Mouse (Mus musculus): Measurements from ENCODE around the gene March6. TPM values are rescaled to one million over a fixed set of nuclear protein-coding genes. Genes with fewer than 3 reads are reported as not detected.

Gene March6
- polyA plus RNA-seq, 1 experiment = 24.0 TPM

- TF ChIP-seq CTCF (IDR thresholded peaks at IDR 0.05; ENCODE audit: borderline replicate concordance, control insufficient read depth, extremely low read depth, insufficient read depth, low read length, poor library complexity) (no peak), POLR2A (IDR thresholded peaks at IDR 0.05; ENCODE audit: control insufficient read depth, extremely low read depth, insufficient read depth, low read length, poor library complexity) (no peak)
- H3K27ac ChIP-seq (ENCODE audit: control insufficient read depth, insufficient read depth, low read length) = no peak overlapping the region
- DNase-seq = no peak
- H3K4me1 ChIP-seq (replicated peaks; ENCODE audit: control insufficient read depth, insufficient read depth, low read length) = peaks cover 10% of the 10 kb centered on the region
- no peaks in the 10 kb centered on the region for H3K36me3 ChIP-seq (ENCODE audit: control insufficient read depth, insufficient read depth, low read length)
- no peak overlapping the region for H3K4me3 ChIP-seq (ENCODE audit: control insufficient read depth, insufficient read depth, low read length)
- H3K27me3 ChIP-seq (ENCODE audit: control insufficient read depth, insufficient read depth, low read length) = no peaks in the 10 kb centered on the region
- WGBS = 95% methylated on average over 2 of the region's 2 CpGs
Observed at GRCm38 (mm10) chr15:31537706-31538105, 6.9 kb upstream of the March6 start.

GRCm38 (mm10) chr15:31536051-31536737 lies 5.3 kb upstream of the March6 start:
- Histone ChIP-seq H3K4me3 (ENCODE audit: control insufficient read depth, insufficient read depth, low read length) (no peak overlapping the region), H3K36me3 (ENCODE audit: control insufficient read depth, insufficient read depth, low read length) (no peaks in the 10 kb centered on the region), H3K27me3 (ENCODE audit: control insufficient read depth, insufficient read depth, low read length) (no peaks in the 10 kb centered on the region), H3K27ac (ENCODE audit: control insufficient read depth, insufficient read depth, low read length) (no peak overlapping the region), H3K4me1 (replicated peaks; ENCODE audit: control insufficient read depth, insufficient read depth, low read length) (peaks cover 5% of the 10 kb centered on the region; the same call in 1 of the 2 replicates)
- no peak for DNase-seq
- 48% methylated on average over 7 of the region's 7 CpGs for WGBS
- TF ChIP-seq CTCF (IDR thresholded peaks at IDR 0.05; ENCODE audit: borderline replicate concordance, control insufficient read depth, extremely low read depth, insufficient read depth, low read length, poor library complexity) (no peak), POLR2A (IDR thresholded peaks at IDR 0.05; ENCODE audit: control insufficient read depth, extremely low read depth, insufficient read depth, low read length, poor library complexity) (no peak)

GRCm38 (mm10) chr15:31535259-31535855 lies 4.5 kb upstream of the March6 start:
- Histone ChIP-seq H3K36me3 (ENCODE audit: control insufficient read depth, insufficient read depth, low read length) (no peaks in the 10 kb centered on the region), H3K4me3 (ENCODE audit: control insufficient read depth, insufficient read depth, low read length) (no peak overlapping the region), H3K4me1 (replicated peaks; ENCODE audit: control insufficient read depth, insufficient read depth, low read length) (peaks cover 5% of the 10 kb centered on the region; the same call in 1 of the 2 replicates), H3K27me3 (ENCODE audit: control insufficient read depth, insufficient read depth, low read length) (no peaks in the 10 kb centered on the region), H3K27ac (ENCODE audit: control insufficient read depth, insufficient read depth, low read length) (no peak overlapping the region)
- TF ChIP-seq CTCF (IDR thresholded peaks at IDR 0.05; ENCODE audit: borderline replicate concordance, control insufficient read depth, extremely low read depth, insufficient read depth, low read length, poor library complexity) (no peak), POLR2A (IDR thresholded peaks at IDR 0.05; ENCODE audit: control insufficient read depth, extremely low read depth, insufficient read depth, low read length, poor library complexity) (no peak)
- WGBS = 56% methylated on average over 8 of the region's 8 CpGs
- no peak for DNase-seq

- H3K27me3 ChIP-seq (ENCODE audit: control insufficient read depth, insufficient read depth, low read length) = no peaks in the 10 kb centered on the region
- H3K27ac ChIP-seq (ENCODE audit: control insufficient read depth, insufficient read depth, low read length) = no peak overlapping the region
- no peak overlapping the region for H3K4me3 ChIP-seq (ENCODE audit: control insufficient read depth, insufficient read depth, low read length)
- TF ChIP-seq POLR2A (IDR thresholded peaks at IDR 0.05; ENCODE audit: control insufficient read depth, extremely low read depth, insufficient read depth, low read length, poor library complexity) (no peak), CTCF (IDR thresholded peaks at IDR 0.05; ENCODE audit: borderline replicate concordance, control insufficient read depth, extremely low read depth, insufficient read depth, low read length, poor library complexity) (no peak)
- WGBS = 87% methylated on average over 7 of the region's 7 CpGs
- no peaks in the 10 kb centered on the region for H3K36me3 ChIP-seq (ENCODE audit: control insufficient read depth, insufficient read depth, low read length)
- no peak for DNase-seq
- H3K4me1 ChIP-seq (replicated peaks; ENCODE audit: control insufficient read depth, insufficient read depth, low read length) = peaks cover 5% of the 10 kb centered on the region; the same call in 1 of the 2 replicates
Observed at GRCm38 (mm10) chr15:31534421-31535258, 3.8 kb upstream of the March6 start.

GRCm38 (mm10) chr15:31533529-31533928 lies 2.7 kb upstream of the March6 start:
- Histone ChIP-seq H3K27me3 (ENCODE audit: control insufficient read depth, insufficient read depth, low read length) (no peaks in the 10 kb centered on the region), H3K4me3 (ENCODE audit: control insufficient read depth, insufficient read depth, low read length) (no peak overlapping the region), H3K27ac (ENCODE audit: control insufficient read depth, insufficient read depth, low read length) (no peak overlapping the region), H3K4me1 (replicated peaks; ENCODE audit: control insufficient read depth, insufficient read depth, low read length) (peaks cover 6% of the 10 kb centered on the region; the same call in 1 of the 2 replicates), H3K36me3 (ENCODE audit: control insufficient read depth, insufficient read depth, low read length) (no peaks in the 10 kb centered on the region)
- TF ChIP-seq POLR2A (IDR thresholded peaks at IDR 0.05; ENCODE audit: control insufficient read depth, extremely low read depth, insufficient read depth, low read length, poor library complexity) = no peak
- no peak for DNase-seq
- WGBS = 66% methylated on average over 2 of the region's 2 CpGs

GRCm38 (mm10) chr15:31532331-31533021 lies 1.6 kb upstream of the March6 start:
- WGBS = 100% methylated on average over 2 of the region's 2 CpGs
- Histone ChIP-seq H3K27me3 (ENCODE audit: control insufficient read depth, insufficient read depth, low read length) (no peaks in the 10 kb centered on the region), H3K27ac (ENCODE audit: control insufficient read depth, insufficient read depth, low read length) (peak overlapping the region; percentile 91), H3K4me1 (replicated peaks; ENCODE audit: control insufficient read depth, insufficient read depth, low read length) (peaks cover 9% of the 10 kb centered on the region; the same call in 1 of the 2 replicates), H3K4me3 (ENCODE audit: control insufficient read depth, insufficient read depth, low read length) (no peak overlapping the region), H3K36me3 (ENCODE audit: control insufficient read depth, insufficient read depth, low read length) (no peaks in the 10 kb centered on the region)
- DNase-seq = no peak
- no peak for TF ChIP-seq POLR2A (IDR thresholded peaks at IDR 0.05; ENCODE audit: control insufficient read depth, extremely low read depth, insufficient read depth, low read length, poor library complexity)
- no peak for TF ChIP-seq CTCF (IDR thresholded peaks at IDR 0.05; ENCODE audit: borderline replicate concordance, control insufficient read depth, extremely low read depth, insufficient read depth, low read length, poor library complexity)
